Mouse (Mus musculus): ENCODE measurements around the gene BC028528. TPM values are rescaled to one million over a fixed set of nuclear protein-coding genes. Genes with fewer than 3 reads are reported as not detected.

BC028528 gene
- total and polyA plus RNA-seq, 2 experiments from 2014 or later: 2.6 to 23.3 TPM

DNA sequence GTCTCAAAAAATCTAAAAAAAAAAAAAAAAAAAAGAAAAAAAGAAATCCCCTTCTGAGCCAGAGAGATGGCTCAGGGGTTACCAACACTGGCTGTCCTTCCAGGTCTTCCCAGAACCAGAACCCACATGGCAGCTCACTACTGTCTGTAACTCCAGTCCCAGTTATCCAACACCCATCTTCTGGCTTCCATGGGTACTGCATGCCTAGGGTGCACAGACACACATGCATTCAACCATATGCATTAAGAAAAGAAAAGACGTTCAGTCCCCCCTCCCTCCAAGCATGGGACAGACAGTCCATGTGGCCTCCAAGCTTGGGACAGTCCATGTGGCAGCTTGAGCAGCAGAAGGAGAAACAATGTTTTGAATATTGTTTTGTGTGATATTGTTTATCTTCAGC, 40.4 kb upstream of the BC028528 start:
- no peak overlapping the region for H3K4me3 ChIP-seq (ENCODE audit: low read length)
- H3K4me1 ChIP-seq (ENCODE audit: insufficient read depth, low read length): no peaks in the 10 kb centered on the region
- H3K9ac ChIP-seq (replicated peaks; ENCODE audit: low read length): no peak overlapping the region
- H3K27me3 ChIP-seq (ENCODE audit: insufficient read depth, low read length): no peaks in the 10 kb centered on the region
- H3K27ac ChIP-seq: no peak overlapping the region
- DNase-seq (ENCODE audit: low spot score): no peak
- TF ChIP-seq CTCF (IDR thresholded peaks at IDR 0.05; ENCODE audit: low read depth): peak; percentile 21
- H3K4me2 ChIP-seq (ENCODE audit: low read depth, low read length): no peak overlapping the region
- WGBS: 44% methylated on average over 1 of the region's 1 CpGs
- H3K9me3 ChIP-seq (ENCODE audit: low read length): no peaks in the 10 kb centered on the region
- no peak for ATAC-seq
- H3K36me3 ChIP-seq (ENCODE audit: insufficient read depth, low read length): peaks cover 12% of the 10 kb centered on the region; the same call in 1 of the 2 replicates

DNA sequence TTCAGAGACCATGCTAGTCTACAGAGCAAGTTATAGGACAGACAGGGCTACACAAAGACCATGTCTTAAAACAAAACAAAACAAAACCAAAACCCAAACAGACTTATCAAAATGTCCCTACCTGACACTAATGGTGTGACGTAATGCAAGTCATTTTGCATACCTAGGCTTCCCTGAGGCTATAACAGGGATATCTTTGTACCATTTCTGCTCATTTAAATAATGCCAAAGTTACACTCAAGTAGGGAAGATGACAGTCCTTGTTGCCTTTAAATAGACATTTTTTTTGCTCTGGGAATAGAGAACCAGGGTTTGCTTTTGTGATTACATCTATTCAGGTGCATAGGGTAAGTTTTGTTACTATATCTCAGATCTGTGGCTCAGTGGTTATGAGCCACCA, 39.7 kb upstream of the BC028528 start:
- no peak overlapping the region for H3K4me2 ChIP-seq (ENCODE audit: low read depth, low read length)
- DNase-seq (ENCODE audit: low spot score) (no peak), ATAC-seq (no peak)
- no peak overlapping the region for H3K4me3 ChIP-seq (ENCODE audit: low read length)
- no peaks in the 10 kb centered on the region for H3K4me1 ChIP-seq (ENCODE audit: insufficient read depth, low read length)
- no peak for TF ChIP-seq CTCF (IDR thresholded peaks at IDR 0.05; ENCODE audit: low read depth)
- H3K27ac ChIP-seq: no peak overlapping the region
- H3K9ac ChIP-seq (replicated peaks; ENCODE audit: low read length): no peak overlapping the region
- H3K36me3 ChIP-seq (ENCODE audit: insufficient read depth, low read length): peaks cover 8% of the 10 kb centered on the region; the same call in 1 of the 2 replicates
- WGBS: 93% methylated on average over 1 of the region's 1 CpGs
- no peaks in the 10 kb centered on the region for H3K9me3 ChIP-seq (ENCODE audit: low read length)
- H3K27me3 ChIP-seq (ENCODE audit: insufficient read depth, low read length): no peaks in the 10 kb centered on the region

DNA sequence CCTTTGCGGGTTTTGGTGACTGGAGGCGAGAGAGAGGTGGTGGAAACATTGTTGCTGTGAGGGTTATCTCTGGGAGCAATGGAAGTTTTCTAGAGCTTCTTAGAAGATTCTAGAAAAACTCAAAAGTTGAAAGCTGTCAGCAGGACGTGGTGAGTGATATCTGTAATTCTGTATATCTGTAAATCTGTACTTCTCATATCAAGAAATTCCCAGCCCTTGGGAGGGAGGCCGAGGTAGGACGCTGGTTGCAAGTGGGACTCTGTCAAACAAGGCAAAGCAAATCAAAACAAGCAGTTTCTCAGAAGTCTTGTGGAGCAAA, 38.6 kb upstream of the BC028528 start:
- Histone ChIP-seq H3K36me3 (ENCODE audit: insufficient read depth, low read length) (peaks cover 6% of the 10 kb centered on the region; the same call in 1 of the 2 replicates), H3K4me3 (ENCODE audit: low read length) (peak overlapping the region; percentile 92), H3K4me1 (ENCODE audit: insufficient read depth, low read length) (no peaks in the 10 kb centered on the region), H3K27me3 (ENCODE audit: insufficient read depth, low read length) (no peaks in the 10 kb centered on the region), H3K9ac (replicated peaks; ENCODE audit: low read length) (peak overlapping the region; percentile 85), H3K27ac (peak overlapping the region; percentile 88; the same call in 1 of the 2 replicates), H3K4me2 (ENCODE audit: low read depth, low read length) (peak overlapping the region; percentile 72), H3K9me3 (ENCODE audit: low read length) (no peaks in the 10 kb centered on the region)
- no peak for TF ChIP-seq CTCF (IDR thresholded peaks at IDR 0.05; ENCODE audit: low read depth)
- DNase-seq (ENCODE audit: low spot score): no peak
- ATAC-seq: no peak
- WGBS: 1% methylated on average over 5 of the region's 5 CpGs

DNA sequence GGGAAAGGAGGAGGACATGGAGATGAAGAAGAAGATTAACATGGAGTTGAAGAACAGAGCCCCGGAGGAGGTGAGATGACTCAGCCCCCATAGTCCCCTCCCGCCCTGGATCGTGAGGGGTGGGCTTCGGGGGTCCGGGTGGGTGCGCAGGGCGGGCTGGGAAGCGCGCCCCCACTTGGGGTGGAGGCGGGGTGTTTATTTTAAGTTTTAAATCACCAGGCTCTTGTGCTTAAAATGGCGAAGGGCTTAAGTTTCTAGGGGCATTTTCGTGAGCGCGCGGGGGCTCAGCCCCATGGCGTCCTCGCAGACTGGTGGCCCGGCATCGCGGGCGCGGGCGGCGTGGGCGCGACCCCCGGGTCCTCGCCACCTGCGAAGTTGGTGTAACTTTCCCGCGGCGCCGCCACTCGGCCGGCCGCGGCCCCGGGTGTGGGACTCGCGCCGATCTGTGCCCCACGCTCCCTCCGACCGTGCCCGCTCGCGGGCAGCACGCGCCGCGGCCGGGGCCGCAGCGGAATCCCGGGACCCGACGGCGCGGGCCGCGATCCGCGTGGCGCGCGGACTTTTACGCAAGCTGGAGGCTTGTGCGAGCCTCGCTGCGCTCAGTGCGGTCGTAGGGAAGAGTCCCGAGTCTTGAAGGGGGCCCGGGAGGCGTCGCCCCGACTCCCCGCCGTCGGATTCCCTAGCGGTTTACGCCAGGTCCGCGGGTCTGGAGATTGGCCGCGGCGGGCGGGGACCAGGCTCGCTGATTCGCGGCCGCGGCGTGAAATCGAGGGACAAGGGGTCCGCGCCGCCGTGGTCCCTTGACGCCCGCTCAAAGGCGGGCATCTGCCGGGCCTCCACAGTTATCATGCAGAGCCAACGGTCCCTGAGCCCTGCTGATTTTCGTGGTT, 38.0 kb upstream of the BC028528 start:
- no peak for TF ChIP-seq CTCF (IDR thresholded peaks at IDR 0.05; ENCODE audit: low read depth)
- Histone ChIP-seq H3K9ac (replicated peaks; ENCODE audit: low read length) (peak overlapping the region; percentile 85), H3K9me3 (ENCODE audit: low read length) (no peaks in the 10 kb centered on the region), H3K36me3 (ENCODE audit: insufficient read depth, low read length) (peaks cover 6% of the 10 kb centered on the region; the same call in 1 of the 2 replicates), H3K4me2 (ENCODE audit: low read depth, low read length) (peak overlapping the region; percentile 72), H3K4me3 (ENCODE audit: low read length) (peak overlapping the region; percentile 92), H3K4me1 (ENCODE audit: insufficient read depth, low read length) (no peaks in the 10 kb centered on the region), H3K27ac (peak overlapping the region; percentile 88), H3K27me3 (ENCODE audit: insufficient read depth, low read length) (no peaks in the 10 kb centered on the region)
- DNase-seq (ENCODE audit: low spot score) (peak; percentile 60), ATAC-seq (peak; percentile 21)
- WGBS: under 1% methylated on average over 102 of the region's 105 CpGs

DNA sequence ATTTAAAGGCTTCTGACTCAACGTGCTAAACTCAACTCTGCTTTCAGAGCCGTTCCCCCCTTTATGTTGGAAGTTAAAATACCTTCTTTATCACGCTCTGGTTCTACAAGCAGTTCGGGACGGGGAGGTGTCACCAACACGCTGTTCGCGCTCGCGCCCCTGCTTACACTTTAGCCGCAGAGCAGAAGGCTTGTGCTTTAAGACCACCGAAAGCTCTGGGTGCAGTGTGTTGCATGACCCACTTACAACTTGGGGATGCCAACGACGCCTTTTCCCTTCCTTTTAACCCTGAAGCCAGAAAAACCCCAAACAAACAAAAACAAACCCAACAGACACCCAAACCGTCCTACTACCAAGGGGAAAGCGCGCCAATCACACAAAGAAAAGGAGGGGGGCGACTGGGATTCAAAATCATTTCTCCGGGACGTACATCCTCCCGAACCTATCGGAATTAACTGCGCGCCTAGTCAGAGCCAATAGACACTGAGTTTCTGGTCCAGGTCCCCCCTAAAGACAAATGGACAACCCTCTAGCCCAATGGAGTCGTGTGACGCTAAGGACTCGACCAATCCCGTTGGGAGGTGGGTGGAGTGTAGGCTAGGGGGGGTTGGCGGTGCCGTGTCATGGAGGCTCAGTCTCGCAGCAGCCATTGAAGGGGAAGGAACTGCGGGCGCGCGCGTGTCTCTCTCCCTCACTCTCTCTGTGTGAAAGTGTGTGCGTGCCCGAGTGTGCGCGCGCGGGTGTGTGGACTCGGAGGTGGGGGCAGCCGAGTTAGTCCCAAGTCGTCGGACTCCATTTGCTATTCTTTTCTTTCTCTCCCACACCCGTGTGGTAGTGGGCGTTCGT, 37.1 kb upstream of the BC028528 start, which contains the start of gene Anp32e:
Gene Anp32e (plus strand): TSS at position 589 of the 846 bp plus-strand sequence.
- H3K4me2 ChIP-seq (ENCODE audit: low read depth, low read length): peak within 1 kb of the TSS; percentile 79
- no peaks in the 10 kb centered on the region for H3K4me1 ChIP-seq (ENCODE audit: insufficient read depth, low read length)
- DNase-seq (ENCODE audit: low spot score): peak; percentile 100
- peak; percentile 100 for ATAC-seq
- H3K9ac ChIP-seq (replicated peaks; ENCODE audit: low read length): peak within 1 kb of the TSS; percentile 85
- H3K4me3 ChIP-seq (ENCODE audit: low read length): peak within 1 kb of the TSS; percentile 92
- WGBS: under 1% methylated on average over 49 of the region's 49 CpGs
- H3K27me3 ChIP-seq (ENCODE audit: insufficient read depth, low read length): no peaks in the 10 kb centered on the region
- H3K27ac ChIP-seq: peak within 1 kb of the TSS; percentile 88
- no peak for TF ChIP-seq CTCF (IDR thresholded peaks at IDR 0.05; ENCODE audit: low read depth)
- H3K36me3 ChIP-seq (ENCODE audit: insufficient read depth, low read length): no peaks in the 10 kb centered on the region
- H3K9me3 ChIP-seq (ENCODE audit: low read length): no peaks in the 10 kb centered on the region

DNA sequence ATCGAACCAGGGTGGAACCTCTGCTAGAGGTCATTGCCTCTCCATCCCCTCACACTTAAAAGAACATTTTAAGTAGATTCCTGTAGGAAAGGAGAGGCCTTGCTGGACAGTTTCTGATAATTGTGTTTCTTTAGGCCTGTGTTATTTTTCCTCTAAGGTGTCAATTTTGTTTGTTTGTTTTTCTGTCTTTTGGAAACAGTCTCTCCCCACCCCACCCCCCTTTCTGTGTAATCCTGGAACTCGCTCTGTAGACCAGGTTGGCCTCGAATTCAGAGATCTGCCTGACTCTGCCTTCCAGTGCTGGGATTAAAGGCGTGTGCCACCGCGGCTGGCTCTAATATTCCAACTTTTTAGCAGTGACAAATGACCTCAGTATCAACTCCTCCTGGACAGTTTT, 36.5 kb upstream of the BC028528 start:
- 70% methylated on average over 6 of the region's 6 CpGs for WGBS

More for the DNA sequence above, 36.5 kb upstream of the BC028528 start:
- H3K27me3 ChIP-seq (ENCODE audit: insufficient read depth, low read length): no peaks in the 10 kb centered on the region
- H3K27ac ChIP-seq: peak overlapping the region; percentile 37; the same call in 1 of the 2 replicates
- H3K9ac ChIP-seq (replicated peaks; ENCODE audit: low read length): no peak overlapping the region
- ATAC-seq: no peak
- H3K36me3 ChIP-seq (ENCODE audit: insufficient read depth, low read length): no peaks in the 10 kb centered on the region
- H3K4me1 ChIP-seq (ENCODE audit: insufficient read depth, low read length): no peaks in the 10 kb centered on the region
- no peak for TF ChIP-seq CTCF (IDR thresholded peaks at IDR 0.05; ENCODE audit: low read depth)
- peak overlapping the region; percentile 79 for H3K4me2 ChIP-seq (ENCODE audit: low read depth, low read length)
- H3K4me3 ChIP-seq (ENCODE audit: low read length): peak overlapping the region; percentile 92
- no peak for DNase-seq (ENCODE audit: low spot score)
- H3K9me3 ChIP-seq (ENCODE audit: low read length): no peaks in the 10 kb centered on the region
